Mouse (Mus musculus): Measurements from ENCODE around the gene Vps26a. TPM values are rescaled to one million over a fixed set of nuclear protein-coding genes. Genes with fewer than 3 reads are reported as not detected.

Gene Vps26a
- total RNA-seq (2015; ENCODE audit: low replicate concordance) (30.0 and 37.0 TPM in 2 replicates), total RNA-seq (2017; ENCODE audit: low replicate concordance) (30.0 and 34.9 TPM in 2 replicates)

- peak; percentile 85 for ATAC-seq (replicated peaks; ENCODE audit: low FRiP score, poor library complexity, severe bottlenecking)
Measured at GRCm38 (mm10) chr10:62486618-62487415, at the start of gene Vps26a. Vps26a (minus strand) TSS chr10:62486805.

DNA sequence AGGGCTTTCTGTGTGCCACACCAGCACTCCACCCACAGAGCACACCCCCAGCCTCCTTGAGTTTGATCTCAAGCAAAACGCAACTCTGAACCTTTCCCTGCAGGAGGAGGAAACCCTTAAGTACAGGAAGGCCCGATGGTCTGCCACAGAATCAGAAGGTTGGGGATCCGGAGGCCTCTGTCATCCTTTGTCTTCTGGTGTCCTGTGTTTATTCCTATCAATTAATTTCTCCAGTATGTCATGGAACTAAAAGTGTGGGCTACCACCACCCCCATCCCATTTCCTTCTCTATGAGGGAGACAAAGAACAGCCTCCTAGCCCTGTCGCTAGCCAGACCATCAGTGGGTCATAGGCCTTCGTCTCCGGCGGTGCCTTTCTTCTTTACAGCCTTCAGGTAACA is 47.9 kb upstream of the Vps26a start:
- ATAC-seq (replicated peaks; ENCODE audit: low FRiP score, poor library complexity, severe bottlenecking), result no peak

GRCm38 (mm10) chr10:62532832-62533231 is 46.2 kb upstream of the Vps26a start:
- ATAC-seq (replicated peaks; ENCODE audit: low FRiP score, poor library complexity, severe bottlenecking), result no peak

GRCm38 (mm10) chr10:62530183-62530582 is 43.6 kb upstream of the Vps26a start:
- ATAC-seq (replicated peaks; ENCODE audit: low FRiP score, poor library complexity, severe bottlenecking), result no peak

GRCm38 (mm10) chr10:62527351-62527750 is 40.7 kb upstream of the Vps26a start, which contains the start of gene Srgn:
Srgn (minus strand) TSS chr10:62527451.
- no peak for ATAC-seq (replicated peaks; ENCODE audit: low FRiP score, poor library complexity, severe bottlenecking)

DNA sequence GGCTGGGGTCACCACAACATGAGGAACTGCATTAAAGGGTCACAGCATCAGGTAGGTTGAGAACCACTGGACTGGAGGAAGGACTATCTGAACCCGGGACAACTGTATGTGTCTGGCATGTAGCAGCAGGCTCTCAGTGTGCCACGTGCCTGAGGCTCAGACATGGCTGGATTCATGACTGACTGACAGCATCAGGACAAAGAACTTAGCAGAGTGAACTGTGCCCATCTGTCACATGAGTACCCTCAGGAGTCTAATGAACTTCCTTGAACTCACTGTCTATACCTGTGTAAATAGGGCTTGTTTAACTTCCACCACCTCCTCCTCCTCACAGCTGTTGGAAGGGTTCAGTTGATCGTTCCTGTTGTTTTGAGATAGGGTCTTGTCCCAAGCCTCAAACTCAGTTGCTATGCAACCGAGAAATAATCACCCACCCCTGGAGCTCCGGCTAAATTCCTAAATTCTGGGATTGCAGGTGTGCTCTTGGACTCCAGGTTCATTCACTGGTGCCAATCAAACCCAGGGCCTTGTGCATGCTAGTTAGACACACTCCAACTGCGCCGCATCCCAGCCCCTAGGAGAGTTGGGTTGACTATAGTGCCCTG is 35.8 kb upstream of the Vps26a start:
- 0 out of 2 replicates have a peak, but pooled peaks have one; percentile 12 for ATAC-seq (replicated peaks; ENCODE audit: low FRiP score, poor library complexity, severe bottlenecking)

- ATAC-seq (replicated peaks; ENCODE audit: low FRiP score, poor library complexity, severe bottlenecking), result 0 out of 2 replicates have a peak, but pooled peaks have one; percentile 29
Measured at GRCm38 (mm10) chr10:62521763-62522162, 35.2 kb upstream of the Vps26a start.

DNA sequence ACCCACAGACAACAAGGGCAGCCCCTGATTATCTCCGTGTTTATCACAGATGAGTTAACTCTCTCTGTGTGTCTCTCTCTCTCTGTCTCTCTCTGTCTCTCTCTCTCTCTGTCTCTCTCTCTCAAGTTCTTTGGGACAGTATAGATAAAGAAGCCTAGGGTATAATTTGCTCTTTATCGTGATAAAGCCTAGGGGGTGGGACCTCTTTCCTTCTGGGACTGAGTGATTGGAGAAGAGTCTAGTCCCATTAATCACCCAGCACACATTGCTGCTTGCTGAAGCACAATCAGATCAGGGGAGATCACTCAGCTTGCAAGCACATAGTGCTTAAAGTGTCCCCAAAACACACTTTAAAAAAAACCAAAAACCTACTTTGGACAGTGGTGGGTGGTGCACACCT is 34.3 kb upstream of the Vps26a start:
- no peak for ATAC-seq (replicated peaks; ENCODE audit: low FRiP score, poor library complexity, severe bottlenecking)

GRCm38 (mm10) chr10:62517511-62517910 is 30.9 kb upstream of the Vps26a start:
- ATAC-seq (replicated peaks; ENCODE audit: low FRiP score, poor library complexity, severe bottlenecking), result no peak

GRCm38 (mm10) chr10:62512855-62513254 is 26.2 kb upstream of the Vps26a start:
- ATAC-seq (replicated peaks; ENCODE audit: low FRiP score, poor library complexity, severe bottlenecking), result no peak

DNA sequence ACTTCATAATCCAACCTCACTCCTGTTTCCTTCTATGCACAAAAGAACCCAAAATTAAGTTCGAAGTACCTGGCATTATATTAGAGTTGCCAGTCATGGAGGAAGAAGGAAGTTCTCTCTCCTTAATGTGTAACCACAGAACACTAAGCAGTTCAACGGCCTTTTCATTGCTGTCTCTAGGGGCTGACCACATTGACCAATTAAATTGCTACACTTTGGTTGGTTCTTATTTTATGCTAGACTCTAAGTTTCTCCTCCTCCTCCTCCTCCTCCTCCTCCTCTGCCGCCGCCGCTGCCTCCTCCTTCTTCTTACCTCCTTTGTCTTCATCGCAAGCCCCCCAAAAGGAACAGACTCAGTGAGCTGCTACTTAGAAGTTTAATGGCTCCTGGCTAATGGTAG is 24.9 kb upstream of the Vps26a start:
- ATAC-seq (replicated peaks; ENCODE audit: low FRiP score, poor library complexity, severe bottlenecking), result no peak

DNA sequence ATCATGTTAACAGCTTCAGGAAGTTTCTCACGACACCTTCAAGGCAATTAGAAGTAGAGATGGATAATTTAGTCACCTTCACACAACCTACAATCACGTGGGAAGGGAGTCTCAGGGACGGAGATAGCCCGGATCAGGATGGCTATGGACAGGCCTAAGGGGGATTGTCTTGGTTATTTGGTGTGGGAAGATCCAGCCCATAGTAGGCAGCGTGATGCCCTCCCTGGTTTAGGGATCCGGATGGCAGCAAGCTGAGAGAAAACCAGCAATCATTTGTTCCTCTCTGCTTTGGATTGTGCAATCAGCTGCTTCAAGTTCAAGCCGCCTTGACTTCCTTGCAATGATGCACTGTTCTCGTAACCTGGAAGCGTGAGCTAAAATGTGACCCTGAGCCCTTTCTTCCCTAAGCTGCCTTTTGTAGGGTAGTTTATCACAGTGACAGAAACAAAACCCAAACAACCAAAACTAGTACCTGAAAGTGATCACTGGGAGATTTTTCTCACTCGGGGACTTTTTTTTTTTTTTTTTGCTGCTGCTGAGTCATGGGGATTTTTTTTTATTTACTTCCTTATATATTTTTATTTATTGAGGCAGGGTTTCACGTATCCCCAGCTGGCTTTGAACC is 22.5 kb upstream of the Vps26a start:
- ATAC-seq (replicated peaks; ENCODE audit: low FRiP score, poor library complexity, severe bottlenecking), result no peak

DNA sequence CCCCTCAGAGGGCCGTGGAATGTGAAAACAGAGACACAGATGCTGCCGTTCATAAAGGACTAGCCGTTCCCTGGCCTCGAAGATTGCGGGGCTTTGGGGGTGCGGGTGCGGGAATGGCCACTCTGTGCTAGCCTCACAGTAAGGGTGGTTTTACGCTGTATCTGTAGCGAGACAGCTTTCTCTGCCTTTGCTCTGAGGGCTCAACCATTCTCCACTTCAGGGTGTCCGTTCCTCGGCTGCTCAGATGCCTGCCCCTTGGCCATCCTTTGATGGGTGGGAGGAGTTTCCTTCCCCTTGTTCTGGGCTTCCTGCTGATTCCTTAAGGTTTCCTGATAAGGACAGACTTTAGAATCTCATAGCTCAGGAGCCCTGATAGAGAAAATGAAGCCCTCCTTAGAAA is 21.9 kb upstream of the Vps26a start:
- ATAC-seq (replicated peaks; ENCODE audit: low FRiP score, poor library complexity, severe bottlenecking), result peak; percentile 15; the same call in 1 of the 2 replicates

DNA sequence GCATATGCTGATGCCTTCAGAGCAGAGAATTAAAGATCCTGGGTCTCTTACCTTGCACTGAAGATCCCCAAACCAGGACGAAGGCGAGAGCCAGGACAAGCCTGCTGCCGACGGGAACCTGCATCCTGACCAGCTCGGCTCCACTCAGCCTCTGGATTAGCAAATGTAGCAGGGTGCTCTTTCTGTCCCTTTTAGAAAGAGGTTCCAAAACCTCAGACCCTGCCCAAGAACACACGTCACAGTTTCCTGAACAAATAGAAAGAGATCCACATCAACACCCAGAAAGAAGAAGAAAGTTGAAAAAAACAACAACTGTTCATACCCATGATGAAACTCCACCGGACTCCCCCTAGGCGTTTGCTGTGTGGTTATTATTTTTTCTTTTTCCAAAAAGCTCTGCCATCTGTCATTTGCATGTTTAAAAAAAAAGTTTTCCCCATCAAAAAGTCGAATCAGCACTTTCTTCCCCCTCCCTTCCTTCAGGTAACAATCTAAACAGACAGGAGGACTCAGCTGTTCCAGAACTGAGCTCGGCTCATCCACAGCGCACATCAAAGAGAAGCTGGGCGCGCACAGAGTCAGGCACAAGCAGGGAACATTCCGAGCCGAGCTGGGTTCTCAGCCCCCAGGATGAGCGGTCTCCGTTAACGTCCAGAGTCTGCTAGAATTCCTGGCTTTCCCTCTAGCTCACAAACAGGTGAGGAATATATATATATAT is 21.1 kb upstream of the Vps26a start:
- peak; percentile 41 for ATAC-seq (replicated peaks; ENCODE audit: low FRiP score, poor library complexity, severe bottlenecking)

DNA sequence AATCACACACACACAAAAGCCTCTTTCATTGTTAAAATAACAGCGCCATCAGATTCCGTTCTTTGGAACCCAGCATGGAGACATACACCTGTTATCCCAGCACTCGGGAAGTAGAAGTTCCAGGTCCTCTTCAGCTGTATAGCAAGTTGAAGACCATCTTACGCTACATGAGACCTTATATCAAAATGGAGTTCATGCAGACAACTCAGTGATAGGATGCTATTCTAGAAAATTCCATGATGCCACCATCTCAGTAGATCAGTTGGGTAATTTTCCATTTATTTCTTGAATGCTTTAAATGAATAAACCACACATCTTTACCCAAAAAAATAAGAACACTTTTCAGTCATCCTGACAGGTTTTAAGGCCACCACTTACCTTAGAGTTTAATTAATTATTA is 20.5 kb upstream of the Vps26a start:
- ATAC-seq (replicated peaks; ENCODE audit: low FRiP score, poor library complexity, severe bottlenecking), result no peak

DNA sequence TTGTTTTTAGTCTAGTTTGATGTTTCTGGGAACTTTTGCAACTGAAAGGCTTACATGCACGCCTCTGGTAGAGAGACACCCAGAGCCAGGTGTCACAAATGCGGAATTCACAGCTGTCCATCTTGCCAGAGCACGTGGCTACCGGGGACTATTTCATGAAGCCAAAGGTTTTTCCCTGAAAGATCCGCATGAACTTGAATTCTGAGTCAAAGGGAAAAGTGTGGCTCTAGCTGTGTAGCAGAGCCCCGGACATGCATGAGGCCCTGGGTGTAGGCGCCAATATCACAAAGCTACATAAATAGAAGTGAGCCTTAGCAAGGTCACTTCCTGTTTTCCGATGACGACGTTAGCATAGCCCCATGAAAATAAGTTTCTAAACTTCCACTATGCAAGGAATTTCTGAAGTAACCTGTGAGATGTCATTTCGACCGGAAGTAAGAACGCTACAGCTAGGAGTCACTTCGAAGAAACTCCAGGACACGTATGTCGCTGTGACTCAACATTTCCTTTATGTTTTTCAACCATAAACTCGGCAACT is 19.5 kb upstream of the Vps26a start:
- ATAC-seq (replicated peaks; ENCODE audit: low FRiP score, poor library complexity, severe bottlenecking), result peak; percentile 68

DNA sequence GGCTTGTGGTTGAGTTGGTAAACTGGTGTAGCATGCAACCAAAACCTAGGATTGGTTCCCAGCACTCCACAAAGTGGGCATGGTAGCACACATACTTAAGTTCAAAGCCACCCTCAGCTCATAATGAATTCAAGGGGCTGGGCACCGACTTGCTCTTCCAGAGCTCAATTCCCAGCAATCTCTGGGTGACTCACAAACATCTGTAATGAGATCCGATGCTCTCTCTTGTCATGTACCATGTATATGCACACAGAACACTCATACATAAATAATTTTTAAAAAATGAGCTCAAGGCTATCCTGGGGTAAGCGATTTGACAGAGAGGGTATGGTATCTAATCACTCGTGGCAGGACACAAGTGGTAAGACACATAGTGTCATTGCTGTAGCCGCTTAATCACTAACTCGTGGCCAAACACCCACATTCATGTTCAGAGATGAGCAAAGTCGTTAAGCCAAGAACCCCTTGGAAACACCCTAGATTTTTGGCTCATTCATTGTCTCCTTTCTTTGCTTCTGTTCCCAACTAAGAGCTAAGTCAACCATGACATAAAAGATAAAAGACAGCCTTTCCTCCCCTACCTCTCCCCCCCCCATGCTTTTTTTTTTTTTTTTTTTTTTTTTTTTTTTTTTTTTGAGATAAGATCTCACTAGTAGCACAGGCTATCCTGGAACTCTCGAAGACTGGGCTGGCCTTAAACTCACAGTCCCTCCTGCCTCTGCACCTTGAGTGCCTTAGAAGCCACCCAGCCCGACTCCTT is 18.8 kb upstream of the Vps26a start:
- ATAC-seq (replicated peaks; ENCODE audit: low FRiP score, poor library complexity, severe bottlenecking), result no peak

- ATAC-seq (replicated peaks; ENCODE audit: low FRiP score, poor library complexity, severe bottlenecking), result 0 out of 2 replicates have a peak, but pooled peaks have one; percentile 34
Measured at GRCm38 (mm10) chr10:62503836-62504628, 17.4 kb upstream of the Vps26a start.

Data from erythroblast, adult 5-6 weeks (primary cell).